Mouse (Mus musculus) forebrain, postnatal 0 days (tissue): ENCODE results near the gene Idnk. TPM values are rescaled to one million over a fixed set of nuclear protein-coding genes. Genes with fewer than 3 reads are reported as not detected.

Experiments
- ATAC-seq: fragments of 200-750 bp; cut with Nextera tagmentation; 2 replicates; pipeline ENCODE4 v1.8.0; 2017; ENCODE audit warnings: mild to moderate bottlenecking, moderate library complexity
- DNase-seq: peaks from one replicate; pipeline ENCODE4 v3.0.0-alpha.2; 2015
- H3K27ac ChIP-seq: fragments of 300-500 bp; sonication (generic); 2 replicates; pipeline ENCODE4 v1.5.1; 2014; ENCODE audit warnings: low read depth, mild to moderate bottlenecking, antibody characterized with exemption, low read length, moderate library complexity, mixed read lengths
- H3K27me3 ChIP-seq: fragments of 300-500 bp; sonication (generic); 2 replicates; pipeline ENCODE4 v1.6.1; 2014; ENCODE audit warnings: mild to moderate bottlenecking, low read length, mixed read lengths; ENCODE audit not compliant: insufficient read depth
- H3K36me3 ChIP-seq: fragments of 300-500 bp; sonication (generic); 2 replicates; pipeline ENCODE4 v1.6.1; 2014; ENCODE audit warnings: mild to moderate bottlenecking, moderate library complexity; ENCODE audit not compliant: insufficient read depth
- H3K4me1 ChIP-seq: fragments of 300-500 bp; sonication (generic); 2 replicates; pipeline ENCODE4 v1.6.1; 2014; ENCODE audit warnings: antibody characterized with exemption; ENCODE audit not compliant: insufficient read depth
- H3K4me2 ChIP-seq: fragments of 300-500 bp; sonication (generic); 2 replicates; pipeline ENCODE4 v1.6.1; 2014; ENCODE audit warnings: low read depth, mild to moderate bottlenecking, moderate library complexity
- H3K4me3 ChIP-seq: fragments of 300-500 bp; sonication (generic); 2 replicates; pipeline ENCODE4 v1.5.1; 2014; ENCODE audit warnings: low read depth, low read length, mixed read lengths
- H3K9ac ChIP-seq: fragments of 300-500 bp; sonication (generic); 2 replicates; pipeline ENCODE4 v1.6.1; 2014; ENCODE audit warnings: mild to moderate bottlenecking
- H3K9me3 ChIP-seq: fragments of 300-500 bp; sonication (generic); 2 replicates; pipeline ENCODE4 v1.6.1; 2016; ENCODE audit warnings: low read length
- CTCF ChIP-seq: sonication (generic); IDR thresholded peaks from 2 replicates; pipeline ENCODE4 v1.5.1; 2016; ENCODE audit warnings: antibody characterized with exemption, control low read depth, low read depth
- WGBS: fragments of 180-500 bp; shearing (Covaris S2); extraction: QIAGEN DNeasy Blood & Tissue Kit; methylation state at CpG from one replicate; pipeline ENCODE4 v1.1.7; 2014; 5-methylcytosine and 5-hydroxymethylcytosine counted together
- polyA plus RNA-seq: library from polyadenylated mRNA; unstranded; fragments of >200 nt; fragmentation: Nextera tagmentation; extraction: Ambion mirVana; gene quantifications from 2 replicates; pipeline ENCODE4 v1.2.1, GENCODE M21; 2015
- total RNA-seq: library from RNA; depleted of rRNA; stranded (reverse); fragments of >200 nt; gene quantifications from 2 replicates; pipeline ENCODE4 v1.2.3, GENCODE M21; 2014

The Idnk gene
- total and polyA plus RNA-seq, 2 experiments from 2014 or later = 20.0 to 46.9 TPM

DNA sequence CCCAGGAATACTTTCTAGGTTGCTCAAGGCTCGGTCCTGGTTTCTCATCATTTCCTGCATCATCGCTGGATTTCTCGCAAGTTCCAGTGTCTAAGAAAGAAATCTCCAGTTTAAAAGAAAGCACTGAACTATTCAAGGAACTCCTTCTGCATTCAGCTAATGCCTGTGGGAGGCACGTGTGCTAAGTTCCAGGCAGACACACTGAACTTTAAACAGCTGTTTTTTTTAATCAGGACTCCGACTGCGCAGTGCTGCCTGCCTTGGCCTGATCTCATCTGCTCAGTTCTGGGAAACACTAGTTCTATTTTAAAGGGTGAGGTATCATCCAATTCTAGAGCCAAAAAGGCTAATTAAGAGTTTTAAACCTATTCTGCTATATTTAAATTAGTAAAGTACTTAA, 34.7 kb downstream of the Idnk start:
- peaks cover 46% of the 10 kb centered on the region for H3K36me3 ChIP-seq
- DNase-seq (no peak), ATAC-seq (no peak)
- H3K9ac ChIP-seq = no peak overlapping the region
- no peaks in the 10 kb centered on the region for H3K9me3 ChIP-seq
- H3K4me3 ChIP-seq = no peak overlapping the region
- H3K27me3 ChIP-seq = no peaks in the 10 kb centered on the region
- 85% methylated on average over 6 of the region's 6 CpGs for WGBS
- no peak overlapping the region for H3K27ac ChIP-seq
- H3K4me2 ChIP-seq = no peak overlapping the region
- TF ChIP-seq CTCF = no peak
- no peaks in the 10 kb centered on the region for H3K4me1 ChIP-seq

DNA sequence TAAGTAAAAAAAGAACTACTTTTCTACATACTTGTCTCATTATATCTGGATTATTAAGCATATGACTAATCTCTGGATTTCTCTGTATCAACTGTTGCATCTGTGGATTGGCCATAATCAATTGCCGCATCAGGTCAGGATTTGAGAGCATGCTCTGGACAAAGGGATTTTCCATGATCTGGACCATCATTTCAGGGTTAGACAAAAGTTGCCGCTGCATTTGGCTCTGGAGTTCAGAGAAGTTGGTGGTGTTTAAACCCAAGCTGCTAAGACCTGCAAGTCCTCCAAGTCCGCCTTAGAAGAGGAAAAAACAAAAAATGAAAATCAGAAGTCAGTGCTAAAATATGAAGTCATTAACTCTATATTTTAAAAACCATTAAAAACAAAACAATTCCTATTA, 35.8 kb downstream of the Idnk start:
- Histone ChIP-seq H3K9ac (no peak overlapping the region), H3K27me3 (no peaks in the 10 kb centered on the region), H3K4me2 (no peak overlapping the region), H3K4me3 (no peak overlapping the region), H3K36me3 (peaks cover 52% of the 10 kb centered on the region), H3K27ac (no peak overlapping the region), H3K4me1 (no peaks in the 10 kb centered on the region), H3K9me3 (no peaks in the 10 kb centered on the region)
- no peak for ATAC-seq
- no peak for TF ChIP-seq CTCF
- no peak for DNase-seq
- 97% methylated on average over 3 of the region's 3 CpGs for WGBS

DNA sequence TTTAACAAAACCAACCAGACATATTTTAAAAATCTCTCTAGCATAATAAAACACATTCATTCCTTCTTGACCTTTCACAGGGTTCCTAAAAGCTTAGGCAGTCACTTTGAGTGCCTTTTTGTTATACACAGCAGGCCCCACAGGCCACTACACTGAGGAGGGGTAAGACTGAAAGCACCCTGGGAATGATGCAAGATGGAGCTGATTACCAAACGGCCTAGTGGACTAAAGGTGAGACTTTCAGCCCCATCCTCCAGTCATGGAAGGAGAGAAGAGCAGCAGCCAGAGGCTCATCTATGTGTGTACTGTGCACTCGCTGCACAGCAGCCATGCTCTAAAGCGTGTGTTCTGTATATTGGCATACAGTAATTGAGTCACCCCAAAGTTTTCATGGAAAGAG, 37.5 kb downstream of the Idnk start:
- ATAC-seq = no peak
- Histone ChIP-seq H3K9ac (no peak overlapping the region), H3K27me3 (no peaks in the 10 kb centered on the region), H3K36me3 (peaks cover 52% of the 10 kb centered on the region), H3K4me3 (no peak overlapping the region), H3K9me3 (no peaks in the 10 kb centered on the region), H3K4me1 (no peaks in the 10 kb centered on the region), H3K4me2 (no peak overlapping the region), H3K27ac (no peak overlapping the region)
- DNase-seq = no peak
- TF ChIP-seq CTCF = no peak
- 77% methylated on average over 3 of the region's 3 CpGs for WGBS

DNA sequence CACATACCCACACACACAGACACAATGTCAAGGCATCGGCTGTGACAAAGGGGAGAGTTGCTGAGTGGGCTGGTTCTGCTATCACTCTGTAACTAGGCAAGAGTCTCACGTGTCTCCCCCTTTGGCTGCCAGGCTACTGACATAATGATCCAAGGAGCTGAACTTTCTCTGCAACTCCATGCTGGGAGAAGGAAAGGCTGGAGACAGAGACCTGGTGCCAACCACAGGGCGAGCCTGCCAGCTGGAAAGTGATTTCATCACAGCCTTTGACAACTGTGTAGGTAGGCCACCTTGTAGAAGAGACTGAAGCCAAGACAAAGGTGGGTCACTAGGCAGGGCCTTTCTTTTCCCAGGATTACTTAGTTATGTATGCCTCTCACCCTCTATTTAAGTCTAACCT, 39.8 kb downstream of the Idnk start:
- no peak for DNase-seq
- no peak for ATAC-seq
- H3K4me3 ChIP-seq = no peak overlapping the region
- no peak for TF ChIP-seq CTCF
- no peak overlapping the region for H3K27ac ChIP-seq
- H3K4me1 ChIP-seq = no peaks in the 10 kb centered on the region
- no peak overlapping the region for H3K9ac ChIP-seq
- no peaks in the 10 kb centered on the region for H3K9me3 ChIP-seq
- 76% methylated on average over 3 of the region's 3 CpGs for WGBS
- no peak overlapping the region for H3K4me2 ChIP-seq
- H3K36me3 ChIP-seq = peaks cover 33% of the 10 kb centered on the region
- no peaks in the 10 kb centered on the region for H3K27me3 ChIP-seq

DNA sequence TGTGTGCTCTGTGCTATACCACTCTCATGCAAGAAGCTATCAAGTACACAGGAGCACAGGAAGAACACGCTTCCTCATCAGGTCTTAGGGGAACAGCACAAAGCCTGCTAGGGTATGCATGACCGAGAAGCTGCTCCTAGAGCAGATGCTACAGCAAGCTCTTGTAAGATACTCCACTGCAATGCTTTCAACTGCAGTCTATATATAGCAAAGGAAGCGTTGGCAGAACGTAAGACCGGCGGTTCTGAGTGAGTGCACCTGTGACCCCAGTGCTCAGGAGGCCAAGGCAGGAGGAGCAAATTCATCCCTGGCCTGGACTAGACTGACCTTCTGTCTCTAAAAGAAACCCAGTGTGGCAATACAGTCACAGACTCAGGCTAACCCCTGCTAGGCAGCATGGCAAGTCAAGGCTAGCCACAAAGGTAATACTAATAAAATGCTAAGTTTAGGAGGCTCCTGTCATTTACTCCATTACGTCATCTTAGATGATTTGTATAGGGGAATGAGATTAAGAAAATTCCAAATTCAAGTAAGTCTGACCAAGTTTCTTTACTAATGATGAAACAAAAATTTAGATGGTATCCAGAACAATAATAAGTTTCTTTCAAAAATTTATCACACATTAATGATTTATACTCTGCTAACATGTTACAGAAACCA, 40.7 kb downstream of the Idnk start:
- Histone ChIP-seq H3K4me1 (no peaks in the 10 kb centered on the region), H3K4me3 (no peak overlapping the region), H3K4me2 (no peak overlapping the region), H3K9me3 (no peaks in the 10 kb centered on the region), H3K36me3 (peaks cover 29% of the 10 kb centered on the region), H3K27ac (no peak overlapping the region), H3K9ac (no peak overlapping the region), H3K27me3 (no peaks in the 10 kb centered on the region)
- DNase-seq (no peak), ATAC-seq (no peak)
- no peak for TF ChIP-seq CTCF
- WGBS = 93% methylated on average over 7 of the region's 7 CpGs

DNA sequence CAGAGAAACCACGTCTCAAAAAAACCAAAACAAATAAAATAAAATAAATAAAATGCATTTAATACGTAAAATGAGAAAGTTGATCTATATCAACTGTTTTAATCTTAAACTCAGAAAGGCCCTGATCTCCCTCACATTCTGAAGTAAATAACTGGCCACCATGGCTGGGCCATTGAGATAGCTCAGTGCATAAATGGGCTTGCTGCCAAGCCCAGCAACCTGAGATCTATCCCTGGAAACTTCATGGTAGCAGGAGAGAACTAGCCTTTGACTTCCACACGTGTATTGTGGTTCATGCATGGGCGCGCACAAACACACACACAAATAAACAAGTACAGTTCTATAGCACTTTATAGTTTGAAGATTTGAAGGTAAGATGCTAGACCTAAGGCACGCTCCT, 43.9 kb downstream of the Idnk start:
- no peak overlapping the region for H3K4me2 ChIP-seq
- H3K9ac ChIP-seq = no peak overlapping the region
- H3K4me1 ChIP-seq = no peaks in the 10 kb centered on the region
- H3K27me3 ChIP-seq = no peaks in the 10 kb centered on the region
- H3K27ac ChIP-seq = no peak overlapping the region
- no peak for ATAC-seq
- H3K4me3 ChIP-seq = no peak overlapping the region
- H3K36me3 ChIP-seq = peaks cover 16% of the 10 kb centered on the region; the same call in 1 of the 2 replicates
- H3K9me3 ChIP-seq = no peaks in the 10 kb centered on the region
- no peak for DNase-seq
- TF ChIP-seq CTCF = no peak
- WGBS = 86% methylated on average over 6 of the region's 6 CpGs

DNA sequence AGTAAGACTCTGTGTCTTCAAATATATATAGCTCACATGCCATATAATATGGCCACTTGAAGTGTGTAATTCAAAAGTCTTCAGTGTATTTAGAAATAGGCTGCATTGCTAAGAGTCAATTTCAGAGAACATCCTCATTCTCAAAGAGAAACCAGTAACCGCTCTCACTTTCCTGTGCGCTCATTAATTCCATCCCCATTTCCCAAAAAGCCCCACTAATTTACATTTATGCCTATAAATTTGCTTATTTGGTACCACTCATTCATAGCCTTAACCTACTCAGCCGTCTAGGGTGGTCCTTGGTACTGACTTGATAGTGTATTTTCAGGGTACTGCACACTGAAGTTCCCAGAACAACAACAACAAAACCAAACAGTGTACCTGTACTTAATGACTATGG, 44.5 kb downstream of the Idnk start:
- H3K9ac ChIP-seq = no peak overlapping the region
- H3K9me3 ChIP-seq = no peaks in the 10 kb centered on the region
- no peaks in the 10 kb centered on the region for H3K27me3 ChIP-seq
- no peak for TF ChIP-seq CTCF
- peaks cover 13% of the 10 kb centered on the region; the same call in 1 of the 2 replicates for H3K36me3 ChIP-seq
- DNase-seq (no peak), ATAC-seq (no peak)
- no peak overlapping the region for H3K27ac ChIP-seq
- no peaks in the 10 kb centered on the region for H3K4me1 ChIP-seq
- H3K4me2 ChIP-seq = no peak overlapping the region
- no peak overlapping the region for H3K4me3 ChIP-seq
- 92% methylated on average over 3 of the region's 3 CpGs for WGBS

DNA sequence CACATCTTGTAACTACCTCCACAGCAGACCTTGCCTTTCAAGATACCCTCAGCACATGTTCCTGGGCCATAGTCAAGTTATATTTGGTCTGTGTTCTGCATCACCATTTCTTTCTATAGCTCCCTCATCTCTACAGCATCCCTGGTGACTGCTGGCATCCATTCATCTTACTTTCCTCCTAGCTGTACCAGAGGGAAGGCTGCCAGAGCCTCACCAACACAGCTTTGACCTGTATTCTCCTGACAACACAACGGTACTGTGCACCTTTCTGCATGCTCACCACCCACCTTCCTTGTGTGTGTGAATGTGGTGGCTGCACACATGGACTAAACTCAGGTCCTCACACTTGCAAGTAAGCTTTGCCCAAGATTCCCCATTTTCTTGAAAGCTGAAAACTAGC, 45.5 kb downstream of the Idnk start:
- TF ChIP-seq CTCF = no peak
- WGBS = 93% methylated on average over 1 of the region's 1 CpGs
- DNase-seq (no peak), ATAC-seq (no peak)
- H3K4me1 ChIP-seq = no peaks in the 10 kb centered on the region
- 0 out of 2 replicates have a peak, but pooled peaks cover 3% of the 10 kb centered on the region for H3K36me3 ChIP-seq
- H3K4me3 ChIP-seq = no peak overlapping the region
- H3K27ac ChIP-seq = no peak overlapping the region
- H3K9me3 ChIP-seq = no peaks in the 10 kb centered on the region
- no peak overlapping the region for H3K4me2 ChIP-seq
- H3K9ac ChIP-seq = no peak overlapping the region
- H3K27me3 ChIP-seq = no peaks in the 10 kb centered on the region
